10 mouse cellular contexts compared by ENCODE assay signal in genomic region chr14:22781709-22782108, GRCm38 (mm10).
DNase-seq lines count a peak whose midpoint lies in the region; ATAC-seq and TF ChIP-seq lines count a peak whose summit lies in the region.
"Had no signal": no experiment of that assay in that cellular context is flagged by ENCODE, and none has a peak within 500 bp of the region (broad histone marks: within the 10 kb centered on the region; RNA-seq: fewer than 3 reads in every experiment).

No protein-coding gene starts in this region.

- no peaks in the 10 kb centered on the region for H3K36me3 ChIP-seq in liver, postnatal 0 days (replicated peaks; ENCODE audit: insufficient read depth, low read length)
- no peaks in the 10 kb centered on the region for H3K36me3 ChIP-seq in liver, embryonic 12.5 days
- H3K36me3 ChIP-seq in kidney, adult 2 months (ENCODE audit: control insufficient read depth, insufficient read depth, low read length): no peaks in the 10 kb centered on the region
- no peaks in the 10 kb centered on the region for H3K36me3 ChIP-seq in midbrain, embryonic 15.5 days (replicated peaks)
- H3K36me3 ChIP-seq: liver, embryonic 13.5 days had no signal

- TF ChIP-seq EP300 in liver, postnatal 0 days (IDR thresholded peaks at IDR 0.05; ENCODE audit: low read depth): no peak

- H3K4me2 ChIP-seq in liver, postnatal 0 days (ENCODE audit: low read depth, low read length): no peak overlapping the region
- H3K4me2 ChIP-seq in liver, embryonic 12.5 days: no peak overlapping the region
- H3K4me2 ChIP-seq in midbrain, embryonic 15.5 days: no peak overlapping the region
- H3K4me2 ChIP-seq: liver, embryonic 13.5 days had no signal

- no peaks in the 10 kb centered on the region for H3K4me1 ChIP-seq in liver, postnatal 0 days (ENCODE audit: insufficient read depth)
- no peaks in the 10 kb centered on the region for H3K4me1 ChIP-seq in liver, embryonic 12.5 days
- H3K4me1 ChIP-seq in kidney, adult 2 months (ENCODE audit: control insufficient read depth, insufficient read depth, low read length): peaks cover 30% of the 10 kb centered on the region
- H3K4me1 ChIP-seq in midbrain, embryonic 15.5 days: 0 out of 2 replicates have a peak, but pooled peaks cover 4% of the 10 kb centered on the region
- H3K4me1 ChIP-seq: liver, embryonic 13.5 days had no signal

- WGBS in liver, postnatal 0 days (ENCODE audit: insufficient replicate concordance): 53% methylated on average over 2 of the region's 2 CpGs
- 41% methylated on average over 2 of the region's 2 CpGs for WGBS in liver, embryonic 12.5 days (ENCODE audit: insufficient replicate concordance)
- WGBS in kidney, adult 2 months: 61% methylated on average over 2 of the region's 2 CpGs
- 87% methylated on average over 2 of the region's 2 CpGs for WGBS in midbrain, embryonic 15.5 days

- peak; percentile 36 for TF ChIP-seq CTCF in liver, postnatal 0 days (IDR thresholded peaks at IDR 0.05; ENCODE audit: low read depth)
- TF ChIP-seq CTCF in kidney, adult 2 months (conservative IDR thresholded peaks at IDR 0.05; ENCODE audit: insufficient read depth, insufficient read length, low read depth, low read length): peak; percentile 52

- H3K4me3 ChIP-seq in liver, postnatal 0 days (ENCODE audit: low read depth, low read length): no peak overlapping the region
- H3K4me3 ChIP-seq in liver, embryonic 12.5 days: no peak overlapping the region
- no peak overlapping the region for H3K4me3 ChIP-seq in kidney, adult 2 months (ENCODE audit: insufficient read depth, low read depth, low read length)
- H3K4me3 ChIP-seq in midbrain, embryonic 15.5 days: no peak overlapping the region
- H3K4me3 ChIP-seq: liver, embryonic 13.5 days had no signal

- no peak for TF ChIP-seq POLR2A in kidney, adult 2 months (IDR thresholded peaks at IDR 0.05; ENCODE audit: low read depth, low read length)

- no peaks in the 10 kb centered on the region for H3K9me3 ChIP-seq in liver, postnatal 0 days (ENCODE audit: low read length)
- no peaks in the 10 kb centered on the region for H3K9me3 ChIP-seq in liver, embryonic 12.5 days (replicated peaks)
- no peaks in the 10 kb centered on the region for H3K9me3 ChIP-seq in midbrain, embryonic 15.5 days
- H3K9me3 ChIP-seq: liver, embryonic 13.5 days had no signal

- no peak overlapping the region for H3K9ac ChIP-seq in liver, postnatal 0 days (replicated peaks)
- H3K9ac ChIP-seq in liver, embryonic 12.5 days: no peak overlapping the region
- H3K9ac ChIP-seq in midbrain, embryonic 15.5 days: no peak overlapping the region
- H3K9ac ChIP-seq: liver, embryonic 13.5 days had no signal

- H3K27ac ChIP-seq in liver, postnatal 0 days (ENCODE audit: low read depth): no peak overlapping the region
- no peak overlapping the region for H3K27ac ChIP-seq in liver, embryonic 12.5 days
- H3K27ac ChIP-seq in kidney, adult 2 months (ENCODE audit: insufficient read depth, low read depth, low read length): peak overlapping the region; percentile 90
- no peak overlapping the region for H3K27ac ChIP-seq in midbrain, embryonic 15.5 days
- H3K27ac ChIP-seq: liver, embryonic 13.5 days had no signal

- DNase-seq in adrenal gland, postnatal 36 days: peak; percentile 40 to 46
- no peak for DNase-seq in adrenal gland, adult 8-10 months
- no peak for DNase-seq in liver, postnatal 0 days
- DNase-seq in kidney, adult 2 months: peak; percentile 82
- peak; percentile 56 for DNase-seq in lung, postnatal 14 days
- no peak for DNase-seq in left cerebral cortex, adult 18-20 months (ENCODE audit: low spot score in 2 of 2)
- DNase-seq: liver, embryonic 13.5 days; right cerebral cortex, postnatal 14 days had no signal

- H3K27me3 ChIP-seq in liver, postnatal 0 days (ENCODE audit: insufficient read depth, low read length): no peaks in the 10 kb centered on the region
- H3K27me3 ChIP-seq in liver, embryonic 12.5 days (replicated peaks): no peaks in the 10 kb centered on the region
- H3K27me3 ChIP-seq in kidney, adult 2 months (replicated peaks; ENCODE audit: control insufficient read depth, insufficient read depth, low read length): no peaks in the 10 kb centered on the region
- no peaks in the 10 kb centered on the region for H3K27me3 ChIP-seq in midbrain, embryonic 15.5 days (replicated peaks)
- H3K27me3 ChIP-seq: liver, embryonic 13.5 days had no signal

- no peak for ATAC-seq in liver, postnatal 0 days
- ATAC-seq in liver, embryonic 12.5 days: no peak
- ATAC-seq in midbrain, embryonic 15.5 days (replicated peaks): no peak

Comparison
In these comparisons a context has a peak if more than half of its experiments do, and no peak if none do; other contexts are left out.
1. DNase-seq: peak in adrenal gland, postnatal 36 days (2 of 2), kidney, adult 2 months (single experiment) and lung, postnatal 14 days (single experiment); none in adrenal gland, adult 8-10 months (single experiment), liver, postnatal 0 days (single experiment) and left cerebral cortex, adult 18-20 months (0 of 2).